Mouse (Mus musculus): Measurements from ENCODE around the gene Cbarp. TPM values are rescaled to one million over a fixed set of nuclear protein-coding genes. Genes with fewer than 3 reads are reported as not detected.

Cbarp gene
- 5.1 and 6.7 TPM in 2 replicates for polyA plus RNA-seq (2015; fragmentation: Nextera tagmentation; extraction: Ambion mirVana)

- Histone ChIP-seq H3K9me3 (no peaks in the 10 kb centered on the region), H3K4me2 (peak within 1 kb of the TSS; percentile 99), H3K4me1 (peaks cover 48% of the 10 kb centered on the region), H3K27me3 (replicated peaks) (peaks cover 16% of the 10 kb centered on the region), H3K4me3 (replicated peaks) (peak within 1 kb of the TSS; percentile 69), H3K27ac (peak within 1 kb of the TSS; percentile 84), H3K36me3 (peaks cover 9% of the 10 kb centered on the region), H3K9ac (no peak within 1 kb of the TSS)
- 68% methylated on average over 10 of the region's 10 CpGs for WGBS
- no peak for ATAC-seq (ENCODE audit: insufficient read depth, low FRiP score, low read depth)
Measured at GRCm38 (mm10) chr10:80140666-80141035, at the start of gene Cbarp. Cbarp (minus strand) TSS chr10:80140835.

GRCm38 (mm10) chr10:80189999-80190398, 49.4 kb upstream of the Cbarp start:
- H3K27ac ChIP-seq, result no peak overlapping the region
- H3K9ac ChIP-seq, result peak overlapping the region; percentile 16; the same call in 1 of the 2 replicates
- H3K9me3 ChIP-seq, result no peaks in the 10 kb centered on the region
- 17% methylated on average over 21 of the region's 21 CpGs for WGBS
- H3K4me3 ChIP-seq (replicated peaks), result peak overlapping the region; percentile 40
- H3K4me1 ChIP-seq, result peaks cover 9% of the 10 kb centered on the region
- peaks cover 33% of the 10 kb centered on the region for H3K27me3 ChIP-seq (replicated peaks)
- H3K4me2 ChIP-seq, result peak overlapping the region; percentile 81
- H3K36me3 ChIP-seq, result no peaks in the 10 kb centered on the region
- ATAC-seq (ENCODE audit: insufficient read depth, low FRiP score, low read depth), result no peak

- peaks cover 9% of the 10 kb centered on the region for H3K4me1 ChIP-seq
- no peak overlapping the region for H3K4me3 ChIP-seq (replicated peaks)
- no peaks in the 10 kb centered on the region for H3K36me3 ChIP-seq
- no peak overlapping the region for H3K27ac ChIP-seq
- peaks cover 33% of the 10 kb centered on the region for H3K27me3 ChIP-seq (replicated peaks)
- no peak for ATAC-seq (ENCODE audit: insufficient read depth, low FRiP score, low read depth)
- H3K4me2 ChIP-seq, result no peak overlapping the region
- no peaks in the 10 kb centered on the region for H3K9me3 ChIP-seq
- WGBS, result 74% methylated on average over 15 of the region's 15 CpGs
- H3K9ac ChIP-seq, result no peak overlapping the region
Measured at GRCm38 (mm10) chr10:80188453-80189024, 47.9 kb upstream of the Cbarp start.

- Histone ChIP-seq H3K27ac (no peak overlapping the region), H3K36me3 (no peaks in the 10 kb centered on the region), H3K27me3 (replicated peaks) (peaks cover 32% of the 10 kb centered on the region), H3K9ac (no peak overlapping the region), H3K4me1 (peaks cover 9% of the 10 kb centered on the region), H3K4me3 (replicated peaks) (no peak overlapping the region), H3K4me2 (no peak overlapping the region), H3K9me3 (no peaks in the 10 kb centered on the region)
- ATAC-seq (ENCODE audit: insufficient read depth, low FRiP score, low read depth), result no peak
- WGBS, result 92% methylated on average over 10 of the region's 10 CpGs
Measured at GRCm38 (mm10) chr10:80187739-80188138, 47.1 kb upstream of the Cbarp start.

GRCm38 (mm10) chr10:80186649-80187048, 46.0 kb upstream of the Cbarp start:
- Histone ChIP-seq H3K4me2 (no peak overlapping the region), H3K27ac (no peak overlapping the region), H3K4me1 (peaks cover 9% of the 10 kb centered on the region), H3K4me3 (replicated peaks) (no peak overlapping the region), H3K36me3 (no peaks in the 10 kb centered on the region), H3K9ac (no peak overlapping the region), H3K27me3 (replicated peaks) (peaks cover 21% of the 10 kb centered on the region), H3K9me3 (no peaks in the 10 kb centered on the region)
- WGBS, result 47% methylated on average over 27 of the region's 27 CpGs
- no peak for ATAC-seq (ENCODE audit: insufficient read depth, low FRiP score, low read depth)

GRCm38 (mm10) chr10:80182547-80182946, 41.9 kb upstream of the Cbarp start:
- no peak for ATAC-seq (ENCODE audit: insufficient read depth, low FRiP score, low read depth)
- H3K27me3 ChIP-seq (replicated peaks), result no peaks in the 10 kb centered on the region; the same call in 1 of the 2 replicates
- no peak overlapping the region for H3K4me3 ChIP-seq (replicated peaks)
- H3K9ac ChIP-seq, result no peak overlapping the region
- 92% methylated on average over 7 of the region's 7 CpGs for WGBS
- H3K9me3 ChIP-seq, result no peaks in the 10 kb centered on the region
- no peaks in the 10 kb centered on the region for H3K36me3 ChIP-seq
- no peak overlapping the region for H3K27ac ChIP-seq
- H3K4me1 ChIP-seq, result peaks cover 16% of the 10 kb centered on the region
- no peak overlapping the region for H3K4me2 ChIP-seq

- Histone ChIP-seq H3K36me3 (no peaks in the 10 kb centered on the region), H3K27ac (no peak overlapping the region), H3K9me3 (no peaks in the 10 kb centered on the region), H3K4me2 (peak overlapping the region; percentile 72), H3K4me3 (replicated peaks) (0 out of 2 replicates have a peak overlapping the region, but pooled peaks have one; percentile 67), H3K4me1 (peaks cover 16% of the 10 kb centered on the region), H3K27me3 (replicated peaks) (no peaks in the 10 kb centered on the region; the same call in 1 of the 2 replicates), H3K9ac (no peak overlapping the region)
- ATAC-seq (ENCODE audit: insufficient read depth, low FRiP score, low read depth), result no peak
- 42% methylated on average over 5 of the region's 5 CpGs for WGBS
Measured at GRCm38 (mm10) chr10:80180823-80181222, 40.2 kb upstream of the Cbarp start.

- Histone ChIP-seq H3K4me1 (peaks cover 16% of the 10 kb centered on the region), H3K9ac (0 out of 2 replicates have a peak overlapping the region, but pooled peaks have one; percentile 52), H3K4me2 (peak overlapping the region; percentile 72), H3K4me3 (replicated peaks) (peak overlapping the region; percentile 67), H3K27me3 (replicated peaks) (no peaks in the 10 kb centered on the region; the same call in 1 of the 2 replicates), H3K27ac (no peak overlapping the region), H3K9me3 (no peaks in the 10 kb centered on the region), H3K36me3 (no peaks in the 10 kb centered on the region)
- no peak for ATAC-seq (ENCODE audit: insufficient read depth, low FRiP score, low read depth)
- 47% methylated on average over 6 of the region's 6 CpGs for WGBS
Measured at GRCm38 (mm10) chr10:80180288-80180687, 39.7 kb upstream of the Cbarp start.

GRCm38 (mm10) chr10:80179068-80180051, 38.7 kb upstream of the Cbarp start, which contains the start of gene Efna2:
Efna2 (plus strand) TSS chr10:80179482.
- Histone ChIP-seq H3K9me3 (no peaks in the 10 kb centered on the region), H3K4me2 (peak within 1 kb of the TSS; percentile 72), H3K27me3 (replicated peaks) (no peaks in the 10 kb centered on the region; the same call in 1 of the 2 replicates)

GRCm38 (mm10) chr10:80177441-80178279, 37.0 kb upstream of the Cbarp start:
- ATAC-seq (ENCODE audit: insufficient read depth, low FRiP score, low read depth), result no peak
- H3K9me3 ChIP-seq, result no peaks in the 10 kb centered on the region
- H3K36me3 ChIP-seq, result no peaks in the 10 kb centered on the region
- WGBS, result 69% methylated on average over 7 of the region's 7 CpGs
- H3K4me3 ChIP-seq (replicated peaks), result no peak overlapping the region
- H3K27me3 ChIP-seq (replicated peaks), result no peaks in the 10 kb centered on the region; the same call in 1 of the 2 replicates
- no peak overlapping the region for H3K27ac ChIP-seq
- H3K4me2 ChIP-seq, result no peak overlapping the region
- peaks cover 21% of the 10 kb centered on the region for H3K4me1 ChIP-seq
- H3K9ac ChIP-seq, result no peak overlapping the region

More at GRCm38 (mm10) chr10:80179068-80180051, 38.7 kb upstream of the Cbarp start, which contains the start of gene Efna2:
- peak; percentile 36; the same call in 1 of the 2 replicates for ATAC-seq (ENCODE audit: insufficient read depth, low FRiP score, low read depth)
- Histone ChIP-seq H3K4me1 (peaks cover 16% of the 10 kb centered on the region), H3K27ac (peak within 1 kb of the TSS; percentile 57; the same call in 1 of the 2 replicates), H3K36me3 (no peaks in the 10 kb centered on the region), H3K4me3 (replicated peaks) (peak within 1 kb of the TSS; percentile 67), H3K9ac (peak within 1 kb of the TSS; percentile 52)
- under 1% methylated on average over 75 of the region's 106 CpGs for WGBS

- no peak overlapping the region for H3K27ac ChIP-seq
- WGBS, result 77% methylated on average over 5 of the region's 5 CpGs
- no peak overlapping the region for H3K9ac ChIP-seq
- no peak for ATAC-seq (ENCODE audit: insufficient read depth, low FRiP score, low read depth)
- H3K4me2 ChIP-seq, result no peak overlapping the region
- H3K4me3 ChIP-seq (replicated peaks), result no peak overlapping the region
- peaks cover 32% of the 10 kb centered on the region for H3K4me1 ChIP-seq
- H3K9me3 ChIP-seq, result no peaks in the 10 kb centered on the region
- H3K36me3 ChIP-seq, result peaks cover 10% of the 10 kb centered on the region; the same call in 1 of the 2 replicates
- H3K27me3 ChIP-seq (replicated peaks), result no peaks in the 10 kb centered on the region; the same call in 1 of the 2 replicates
Measured at GRCm38 (mm10) chr10:80176270-80176834, 35.7 kb upstream of the Cbarp start.

All from stomach, embryonic 15.5 days (tissue).